ENCODE assay signal across 8 mouse cellular contexts in genomic region chr1:65178126-65178901, GRCm38 (mm10). TPM values are rescaled to one million over a fixed set of nuclear protein-coding genes. Genes with fewer than 3 reads are reported as not detected.
DNase-seq lines count a peak whose midpoint lies in the region; ATAC-seq and TF ChIP-seq lines count a peak whose summit lies in the region.

No protein-coding gene starts in this region.

- in situ Hi-C loops in CH12.LX (cut with MboI; ENCODE audit: low pct_ligation_motif_present, low pct_unique_long_range_greater_than_20kb, low sequenced_read_pairs) = loop anchor here (10.0 kb wide), 1 partner anchor 64 kb away; the partner anchor contains the start of gene Gm28845

- H3K9me3 ChIP-seq in CH12.LX (replicated peaks; ENCODE audit: low read length) = no peaks in the 10 kb centered on the region
- H3K9me3 ChIP-seq in forebrain, embryonic 11.5 days (ENCODE audit: control insufficient read depth, low read length) = no peaks in the 10 kb centered on the region
- no peaks in the 10 kb centered on the region for H3K9me3 ChIP-seq in heart, postnatal 0 days (replicated peaks; ENCODE audit: control insufficient read depth, low read length)
- no peaks in the 10 kb centered on the region for H3K9me3 ChIP-seq in liver, embryonic 16.5 days (replicated peaks; ENCODE audit: control insufficient read depth, low read length)
- H3K9me3 ChIP-seq in neural tube, embryonic 13.5 days = no peaks in the 10 kb centered on the region

- no peak for TF ChIP-seq EP300 in CH12.LX (IDR thresholded peaks at IDR 0.05; ENCODE audit: low read length)
- no peak for TF ChIP-seq EP300 in heart, postnatal 0 days (IDR thresholded peaks at IDR 0.05; ENCODE audit: low read depth)

- peak; percentile 84 for ATAC-seq in forebrain, embryonic 11.5 days (replicated peaks; ENCODE audit: low FRiP score)
- peak; percentile 84 for ATAC-seq in heart, postnatal 0 days (ENCODE audit: insufficient read depth, low read depth)
- peak; percentile 77 for ATAC-seq in liver, embryonic 16.5 days (ENCODE audit: low read depth)
- ATAC-seq in neural tube, embryonic 13.5 days (ENCODE audit: low read depth) = peak; percentile 88

- H3K4me1 ChIP-seq in CH12.LX (ENCODE audit: control insufficient read depth in 1 of 2, insufficient read depth in 2 of 2) = no peaks in the 10 kb centered on the region; a peak in 1 of 4 replicates
- peaks cover 2% of the 10 kb centered on the region; the same call in 1 of the 2 replicates for H3K4me1 ChIP-seq in forebrain, embryonic 11.5 days (replicated peaks; ENCODE audit: control insufficient read depth, insufficient read depth, low read length)
- H3K4me1 ChIP-seq in heart, postnatal 0 days (ENCODE audit: control insufficient read depth, insufficient read depth) = peaks cover 9% of the 10 kb centered on the region; the same call in 1 of the 2 replicates
- H3K4me1 ChIP-seq in liver, embryonic 16.5 days (ENCODE audit: control insufficient read depth, low read depth, low read length) = peaks cover 16% of the 10 kb centered on the region
- H3K4me1 ChIP-seq in neural tube, embryonic 13.5 days (replicated peaks) = peaks cover 38% of the 10 kb centered on the region
- peaks cover 9% of the 10 kb centered on the region for H3K4me1 ChIP-seq in testis, adult 2 months (ENCODE audit: control insufficient read depth, insufficient read depth, low read length)

- TF ChIP-seq RAD21 in CH12.LX (IDR thresholded peaks at IDR 0.05; ENCODE audit: low read depth, low read length) = peak; percentile 64

- H3K4me2 ChIP-seq in CH12.LX (ENCODE audit: insufficient read depth, low read depth, poor library complexity, severe bottlenecking) = peak overlapping the region; percentile 71
- peak overlapping the region; percentile 69 for H3K4me2 ChIP-seq in forebrain, embryonic 11.5 days (ENCODE audit: low read depth, low read length, severe bottlenecking)
- H3K4me2 ChIP-seq in heart, postnatal 0 days (ENCODE audit: low read depth, low read length) = peak overlapping the region; percentile 87
- H3K4me2 ChIP-seq in liver, embryonic 16.5 days (ENCODE audit: low read depth, low read length) = peak overlapping the region; percentile 95
- H3K4me2 ChIP-seq in neural tube, embryonic 13.5 days = peak overlapping the region; percentile 66

- DNase-seq in CH12.LX (ENCODE audit: extremely low read depth) = peak; percentile 96
- DNase-seq in c-Kit-positive CD71-positive TER-119-negative erythroid progenitor cells, embryonic 14.5 days (ENCODE audit: low read depth) = peak; percentile 88
- peak; percentile 95 for DNase-seq in forebrain, embryonic 11.5 days (ENCODE audit: low spot score)
- DNase-seq in heart, postnatal 0 days (ENCODE audit: low spot score) = peak; percentile 92
- DNase-seq in kidney, postnatal 4 days = peak; percentile 96 to 97

- peak overlapping the region; percentile 17; the same call in 1 of the 2 replicates for H3K27ac ChIP-seq in CH12.LX (ENCODE audit: insufficient read depth, low read depth)
- H3K27ac ChIP-seq in forebrain, embryonic 11.5 days (ENCODE audit: low read depth, low read length) = peak overlapping the region; percentile 97
- peak overlapping the region; percentile 95 for H3K27ac ChIP-seq in heart, postnatal 0 days (ENCODE audit: low read depth)
- peak overlapping the region; percentile 96 for H3K27ac ChIP-seq in liver, embryonic 16.5 days (ENCODE audit: low read length)
- H3K27ac ChIP-seq in neural tube, embryonic 13.5 days (replicated peaks) = peak overlapping the region; percentile 97
- H3K27ac ChIP-seq in testis, adult 2 months (ENCODE audit: control insufficient read depth, insufficient read depth, low read depth, low read length) = peak overlapping the region; percentile 87

- TF ChIP-seq CTCF in CH12.LX (conservative IDR thresholded peaks at IDR 0.05 in 1 of 2, IDR thresholded peaks at IDR 0.05 in 1 of 2; ENCODE audit: low read depth in 2 of 2, low read length in 2 of 2) = peak; percentile 56 to 82; a peak in 3 of 4 replicates
- TF ChIP-seq CTCF in heart, postnatal 0 days (IDR thresholded peaks at IDR 0.05; ENCODE audit: low read depth) = peak; percentile 80
- peak; percentile 58; the same call in 1 of the 2 replicates for TF ChIP-seq CTCF in testis, adult 2 months (IDR thresholded peaks at IDR 0.05; ENCODE audit: control insufficient read depth, insufficient read depth, insufficient replicate concordance, low read depth, low read length)

- H3K27me3 ChIP-seq in CH12.LX (replicated peaks) = no peaks in the 10 kb centered on the region
- no peaks in the 10 kb centered on the region for H3K27me3 ChIP-seq in forebrain, embryonic 11.5 days (ENCODE audit: control insufficient read depth, insufficient read depth, low read length)
- H3K27me3 ChIP-seq in heart, postnatal 0 days (ENCODE audit: control insufficient read depth, insufficient read depth, low read length) = no peaks in the 10 kb centered on the region
- no peaks in the 10 kb centered on the region for H3K27me3 ChIP-seq in liver, embryonic 16.5 days (ENCODE audit: control insufficient read depth, insufficient read depth, low read depth, low read length)
- H3K27me3 ChIP-seq in neural tube, embryonic 13.5 days = no peaks in the 10 kb centered on the region
- no peaks in the 10 kb centered on the region for H3K27me3 ChIP-seq in testis, adult 2 months (ENCODE audit: control insufficient read depth, insufficient read depth, low read length)

- 9% methylated on average over 27 of the region's 27 CpGs for WGBS in forebrain, embryonic 11.5 days
- WGBS in heart, postnatal 0 days = 2% methylated on average over 27 of the region's 27 CpGs
- WGBS in liver, embryonic 16.5 days (ENCODE audit: insufficient replicate concordance) = 2% methylated on average over 27 of the region's 27 CpGs
- WGBS in neural tube, embryonic 13.5 days = 6% methylated on average over 27 of the region's 27 CpGs

- H3K9ac ChIP-seq in CH12.LX (ENCODE audit: insufficient read depth, low read depth) = peak overlapping the region; percentile 59
- peak overlapping the region; percentile 92 for H3K9ac ChIP-seq in forebrain, embryonic 11.5 days (ENCODE audit: low read length)
- H3K9ac ChIP-seq in heart, postnatal 0 days (replicated peaks; ENCODE audit: low read depth, low read length) = peak overlapping the region; percentile 76
- H3K9ac ChIP-seq in liver, embryonic 16.5 days (ENCODE audit: low read depth, low read length) = peak overlapping the region; percentile 56
- H3K9ac ChIP-seq in neural tube, embryonic 13.5 days = peak overlapping the region; percentile 84

- H3K4me3 ChIP-seq in CH12.LX (replicated peaks in 1 of 3; ENCODE audit: low read depth in 2 of 3, low read length in 2 of 3, poor library complexity in 1 of 3) = peak overlapping the region; percentile 49 to 81 (median 66)
- peak overlapping the region; percentile 72 for H3K4me3 ChIP-seq in forebrain, embryonic 11.5 days (ENCODE audit: low read depth, low read length)
- H3K4me3 ChIP-seq in heart, postnatal 0 days (ENCODE audit: low read depth, low read length) = peak overlapping the region; percentile 81
- H3K4me3 ChIP-seq in liver, embryonic 16.5 days (ENCODE audit: low read depth, low read length) = peak overlapping the region; percentile 71
- peak overlapping the region; percentile 65 for H3K4me3 ChIP-seq in neural tube, embryonic 13.5 days
- peak overlapping the region; percentile 91 for H3K4me3 ChIP-seq in testis, adult 2 months (ENCODE audit: control insufficient read depth, low read depth, low read length)

- H3K79me2 ChIP-seq in CH12.LX (replicated peaks; ENCODE audit: control insufficient read depth, extremely low read depth, insufficient read depth, poor library complexity, severe bottlenecking) = no peaks in the 10 kb centered on the region

- dilution Hi-C loops in CH12.LX (cut with MboI; ENCODE audit: extremely low pct_ligation_motif_present, extremely low pct_unique_long_range_greater_than_20kb, low sequenced_read_pairs) = no loop called here

- H3K36me3 ChIP-seq in CH12.LX (replicated peaks in 1 of 2; ENCODE audit: control insufficient read depth in 1 of 2, insufficient read depth in 1 of 2, low read length in 1 of 2) = peaks cover 0 to 4% of the 10 kb centered on the region in 2 experiments
- no peaks in the 10 kb centered on the region; the same call in 1 of the 2 replicates for H3K36me3 ChIP-seq in forebrain, embryonic 11.5 days (ENCODE audit: control insufficient read depth, insufficient read depth, low read length)
- peaks cover 13% of the 10 kb centered on the region for H3K36me3 ChIP-seq in heart, postnatal 0 days (replicated peaks; ENCODE audit: control insufficient read depth, insufficient read depth, low read length)
- H3K36me3 ChIP-seq in liver, embryonic 16.5 days (ENCODE audit: control insufficient read depth, insufficient read depth) = no peaks in the 10 kb centered on the region
- H3K36me3 ChIP-seq in neural tube, embryonic 13.5 days = peaks cover 16% of the 10 kb centered on the region
- H3K36me3 ChIP-seq in testis, adult 2 months (ENCODE audit: control insufficient read depth, insufficient read depth, low read length) = no peaks in the 10 kb centered on the region

- TF ChIP-seq POLR2A in CH12.LX (IDR thresholded peaks at IDR 0.05; ENCODE audit: low read depth, low read length) = peak; percentile 37; the same call in 1 of the 2 replicates
- peak; percentile 26; the same call in 1 of the 2 replicates for TF ChIP-seq POLR2A in testis, adult 2 months (IDR thresholded peaks at IDR 0.05; ENCODE audit: control insufficient read depth, low read depth, low read length)

RNA-seq across cellular contexts. Expression of gene Idh1, which starts 8.0 kb away (rescaled TPM):
- total RNA-seq in CH12.LX (2012; rRNA removed) = 8.1 and 9.3 TPM in 2 replicates
- 20.6 and 23.4 TPM in 2 replicates for total RNA-seq in CH12.LX (2014; rRNA removed)
- polyA plus RNA-seq in CH12.LX (2012; ENCODE audit: insufficient read length, low read depth) = 11.1 and 11.2 TPM in 2 replicates
- polyA plus RNA-seq in forebrain, embryonic 11.5 days (2014; fragmentation: Nextera tagmentation; extraction: Ambion mirVana) = 306 and 321 TPM in 2 replicates
- total RNA-seq in heart, postnatal 0 days (2014; rRNA removed; ENCODE audit: low replicate concordance) = 37.6 and 39.7 TPM in 2 replicates
- polyA plus RNA-seq in heart, postnatal 0 days (2015; fragmentation: Nextera tagmentation; extraction: Ambion mirVana) = 58.5 and 60.5 TPM in 2 replicates
- polyA plus RNA-seq in liver, embryonic 16.5 days (2015; fragmentation: Nextera tagmentation; extraction: Ambion mirVana) = 136 and 151 TPM in 2 replicates
- 473 and 478 TPM in 2 replicates for polyA plus RNA-seq in neural tube, embryonic 13.5 days (2015; fragmentation: Nextera tagmentation; extraction: Ambion mirVana)
- 15.6 and 18.4 TPM in 2 replicates for polyA plus RNA-seq in testis, adult 2 months (2012; rRNA removed)

RNA-seq across cellular contexts. Expression of gene Pikfyve, which starts 8.2 kb away (rescaled TPM):
- 14.5 and 14.8 TPM in 2 replicates for total RNA-seq in CH12.LX (2012; rRNA removed)
- total RNA-seq in CH12.LX (2014; rRNA removed) = 25.5 and 26.7 TPM in 2 replicates
- 12.6 and 14.5 TPM in 2 replicates for polyA plus RNA-seq in CH12.LX (2012; ENCODE audit: insufficient read length, low read depth)
- polyA plus RNA-seq in forebrain, embryonic 11.5 days (2014; fragmentation: Nextera tagmentation; extraction: Ambion mirVana) = 20.4 and 24.2 TPM in 2 replicates
- total RNA-seq in heart, postnatal 0 days (2014; rRNA removed; ENCODE audit: low replicate concordance) = 18.1 and 36.6 TPM in 2 replicates
- polyA plus RNA-seq in heart, postnatal 0 days (2015; fragmentation: Nextera tagmentation; extraction: Ambion mirVana) = 3.0 and 3.4 TPM in 2 replicates
- 3.5 and 3.7 TPM in 2 replicates for polyA plus RNA-seq in liver, embryonic 16.5 days (2015; fragmentation: Nextera tagmentation; extraction: Ambion mirVana)
- polyA plus RNA-seq in neural tube, embryonic 13.5 days (2015; fragmentation: Nextera tagmentation; extraction: Ambion mirVana) = 10.6 and 11.4 TPM in 2 replicates
- polyA plus RNA-seq in testis, adult 2 months (2012; rRNA removed) = 4.9 and 5.2 TPM in 2 replicates

RNA-seq across cellular contexts. Expression of gene D630023F18Rik, which starts 55.3 kb away (rescaled TPM):
- total RNA-seq in CH12.LX (2012; rRNA removed) (not detected in 2 replicates), CH12.LX (2014; rRNA removed) (0.13 and 0.18 TPM in 2 replicates)
- 0.17 TPM in 1 of 2 replicates, not detected in the other for polyA plus RNA-seq in CH12.LX (2012; ENCODE audit: insufficient read length, low read depth)
- polyA plus RNA-seq in forebrain, embryonic 11.5 days (2014; fragmentation: Nextera tagmentation; extraction: Ambion mirVana) = 0.16 and 0.21 TPM in 2 replicates
- total RNA-seq in heart, postnatal 0 days (2014; rRNA removed; ENCODE audit: low replicate concordance) = not detected in 2 replicates
- 0.11 TPM in 1 of 2 replicates, not detected in the other for polyA plus RNA-seq in heart, postnatal 0 days (2015; fragmentation: Nextera tagmentation; extraction: Ambion mirVana)
- polyA plus RNA-seq in liver, embryonic 16.5 days (2015; fragmentation: Nextera tagmentation; extraction: Ambion mirVana) = 0.13 and 0.48 TPM in 2 replicates
- polyA plus RNA-seq in neural tube, embryonic 13.5 days (2015; fragmentation: Nextera tagmentation; extraction: Ambion mirVana) = 0.34 and 0.38 TPM in 2 replicates
- 0.08 TPM in 1 of 2 replicates, not detected in the other for polyA plus RNA-seq in testis, adult 2 months (2012; rRNA removed)

RNA-seq across cellular contexts. Expression of gene Gm28845, which starts 59.0 kb away (rescaled TPM):
- not detected in 2 replicates for total RNA-seq in CH12.LX (2012; rRNA removed)
- total RNA-seq in CH12.LX (2014; rRNA removed) = not detected in 2 replicates
- polyA plus RNA-seq in CH12.LX (2012; ENCODE audit: insufficient read length, low read depth) = not detected in 2 replicates
- polyA plus RNA-seq in forebrain, embryonic 11.5 days (2014; fragmentation: Nextera tagmentation; extraction: Ambion mirVana) = not detected in 2 replicates
- not detected in 2 replicates for total RNA-seq in heart, postnatal 0 days (2014; rRNA removed; ENCODE audit: low replicate concordance)
- not detected in 2 replicates for polyA plus RNA-seq in heart, postnatal 0 days (2015; fragmentation: Nextera tagmentation; extraction: Ambion mirVana)
- not detected in 2 replicates for polyA plus RNA-seq in liver, embryonic 16.5 days (2015; fragmentation: Nextera tagmentation; extraction: Ambion mirVana)
- not detected in 2 replicates for polyA plus RNA-seq in neural tube, embryonic 13.5 days (2015; fragmentation: Nextera tagmentation; extraction: Ambion mirVana)
- not detected in 2 replicates for polyA plus RNA-seq in testis, adult 2 months (2012; rRNA removed)

Comparison
In these comparisons a context has a peak if more than half of its experiments do, and no peak if none do; other contexts are left out.
1. Peak in every context shown above with its lines: DNase-seq, ATAC-seq, H3K4me3 ChIP-seq and H3K27ac ChIP-seq.
2. H3K27ac ChIP-seq: peak in every context shown above with its lines; median percentile 97 in forebrain, embryonic 11.5 days; 97 in neural tube, embryonic 13.5 days; 96 in liver, embryonic 16.5 days; 95 in heart, postnatal 0 days; 87 in testis, adult 2 months; 17 in CH12.LX.